Mouse (Mus musculus) hindlimb bud, embryonic 11.5 days (tissue): ENCODE measurements around the gene Atp6v0a1.

ENCODE experiments used
- DNase-seq: peaks from one replicate; pipeline ENCODE4 v3.0.0-alpha.2; 2012; ENCODE audit warnings: low read depth, low spot score; ENCODE audit errors: extremely low spot score

Atp6v0a1 gene

DNA sequence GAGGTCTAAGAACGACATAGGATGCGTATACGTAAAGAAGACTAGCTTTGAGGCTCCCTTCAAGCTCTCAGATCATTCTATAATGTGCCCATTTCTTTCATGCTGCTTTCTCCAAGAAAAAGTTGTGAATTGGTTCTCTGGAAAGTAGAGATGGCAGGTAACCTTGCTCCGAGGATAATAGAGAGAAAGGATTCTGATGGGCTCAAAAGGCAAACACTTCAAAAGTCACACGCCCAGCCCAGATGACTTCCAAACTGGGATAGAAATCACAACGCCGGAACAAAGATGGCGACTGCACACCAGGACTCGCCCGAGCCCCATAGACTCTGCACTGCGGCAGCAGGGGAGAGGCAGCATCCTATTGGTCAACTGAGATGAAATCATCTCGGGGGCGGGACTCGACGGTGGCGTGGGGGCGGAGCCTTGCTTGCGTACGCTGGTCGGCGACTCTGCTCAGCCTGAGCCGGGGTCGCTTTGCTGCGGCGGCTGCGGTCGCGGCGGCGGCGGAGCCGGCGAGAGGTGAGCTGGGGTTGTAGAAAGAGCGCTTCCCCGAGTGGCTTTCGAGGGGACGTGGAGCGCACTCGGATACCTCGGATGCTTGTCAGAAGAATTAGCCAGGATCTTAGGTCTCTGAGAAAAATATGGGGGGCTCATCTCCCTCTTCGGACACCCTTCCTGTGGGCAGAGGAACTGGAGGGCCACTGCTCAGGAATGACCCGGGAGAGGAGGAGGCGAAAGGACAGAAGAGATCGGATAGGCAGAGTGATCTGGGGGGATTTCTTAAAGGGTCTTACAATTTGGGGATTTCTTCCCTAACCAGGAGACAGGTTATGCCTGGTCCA is at the start of gene Atp6v0a1:
TSS of gene Atp6v0a1 (plus strand) at position 407 of the 842 bp plus-strand sequence.
- DNase-seq, result peak; percentile 66

DNA sequence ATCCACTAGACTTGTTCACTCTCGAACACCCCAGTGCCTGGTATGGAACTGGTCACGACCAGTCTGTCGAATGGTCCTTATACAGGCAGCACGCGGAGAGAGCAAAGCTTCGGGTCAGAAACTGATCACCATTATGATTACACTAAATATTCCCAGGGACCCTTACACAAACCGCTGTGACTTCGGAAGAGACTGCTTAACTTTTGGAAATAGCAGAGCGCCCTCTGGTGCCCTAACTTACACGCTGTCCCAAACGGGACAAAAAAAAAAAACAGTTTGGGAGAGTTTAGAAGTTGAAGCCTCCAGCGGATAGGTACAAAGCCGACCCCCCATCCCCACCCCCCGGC is 49.8 kb upstream of the Atp6v0a1 start:
- no peak for DNase-seq

DNA sequence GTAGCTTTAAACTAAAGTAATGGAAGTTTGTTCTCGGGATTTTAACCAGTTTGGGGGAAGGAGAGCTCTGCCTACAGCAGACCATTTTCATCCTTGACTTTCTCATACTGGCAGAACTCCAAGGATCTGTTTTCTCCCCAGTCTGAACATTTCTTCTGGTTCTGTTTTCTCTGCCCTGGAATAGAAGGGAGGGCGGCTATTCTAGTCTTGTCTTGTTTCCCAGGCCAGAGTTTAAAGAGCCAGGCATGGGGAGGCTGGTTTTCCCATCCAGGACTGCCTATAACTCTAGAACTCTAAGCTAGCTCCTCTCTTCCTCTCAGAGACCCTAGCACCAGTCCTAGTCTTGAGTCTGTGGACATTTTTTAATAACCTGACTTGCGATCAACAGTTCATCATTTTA is 49.4 kb upstream of the Atp6v0a1 start:
- no peak for DNase-seq

DNA sequence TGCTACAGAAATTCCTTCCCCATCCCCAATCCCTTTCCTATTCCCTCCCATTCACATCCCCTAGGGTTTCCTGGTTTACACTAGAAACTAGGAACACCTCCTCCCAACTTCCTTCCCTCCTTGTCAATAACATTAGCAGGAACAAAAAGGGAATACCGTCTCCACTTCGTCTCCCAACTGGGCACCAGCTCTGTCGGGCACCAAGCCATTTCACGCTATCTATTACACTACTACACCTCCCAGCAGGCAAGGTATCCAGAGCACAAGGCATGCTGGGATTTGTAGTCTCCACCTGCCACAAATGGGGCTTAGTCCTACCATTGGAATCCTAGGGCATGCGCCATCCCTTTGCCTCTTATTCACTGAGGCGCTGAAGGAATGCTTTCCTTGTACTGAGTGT is 48.7 kb upstream of the Atp6v0a1 start:
- no peak for DNase-seq

DNA sequence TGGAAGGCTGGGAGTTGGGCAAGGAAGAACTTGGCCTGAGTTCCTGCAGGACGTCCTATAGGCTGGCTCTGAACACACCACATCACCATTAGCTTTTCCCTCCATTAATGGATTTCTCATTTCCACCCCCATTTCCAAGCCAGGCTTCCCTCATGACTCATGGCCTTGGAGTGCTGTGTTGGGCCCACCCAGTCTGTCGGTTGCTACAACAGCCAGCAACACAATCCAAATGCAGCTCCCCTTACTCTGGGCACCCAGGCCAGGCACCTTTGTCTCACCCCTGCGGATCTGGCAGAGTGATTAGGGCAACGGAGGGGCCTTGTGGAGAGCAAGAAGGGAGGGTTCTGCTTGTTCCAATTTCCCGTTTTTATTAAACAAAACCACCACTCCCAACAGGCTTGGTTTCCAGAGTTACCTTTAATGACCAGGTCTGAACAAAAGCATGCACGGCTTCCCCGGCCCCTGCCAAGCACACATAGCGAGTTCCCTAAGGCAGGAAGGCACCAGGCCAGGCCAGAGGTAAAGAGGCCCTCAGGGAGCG is 46.8 kb upstream of the Atp6v0a1 start:
- DNase-seq, result no peak

DNA sequence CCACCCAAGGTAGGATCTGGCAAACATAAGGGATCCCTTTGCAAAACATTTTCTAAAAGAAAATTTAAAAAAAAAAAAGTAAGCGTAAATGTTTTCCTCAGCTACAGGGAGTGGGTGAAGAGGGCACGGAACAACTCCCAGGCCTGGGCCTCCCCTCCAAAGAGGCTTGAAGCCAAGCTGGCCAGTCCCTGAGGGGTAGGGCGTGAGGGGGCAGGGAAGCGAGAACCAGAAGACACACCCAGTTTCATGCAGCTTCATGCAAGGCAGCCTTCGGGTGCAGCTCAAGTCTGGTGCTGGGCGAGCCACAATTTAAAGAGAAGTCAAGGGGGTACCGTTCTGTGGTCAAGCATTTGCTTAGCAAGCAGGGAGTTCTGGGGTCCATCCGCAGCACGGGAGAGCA is 45.6 kb upstream of the Atp6v0a1 start:
- DNase-seq, result no peak

DNA sequence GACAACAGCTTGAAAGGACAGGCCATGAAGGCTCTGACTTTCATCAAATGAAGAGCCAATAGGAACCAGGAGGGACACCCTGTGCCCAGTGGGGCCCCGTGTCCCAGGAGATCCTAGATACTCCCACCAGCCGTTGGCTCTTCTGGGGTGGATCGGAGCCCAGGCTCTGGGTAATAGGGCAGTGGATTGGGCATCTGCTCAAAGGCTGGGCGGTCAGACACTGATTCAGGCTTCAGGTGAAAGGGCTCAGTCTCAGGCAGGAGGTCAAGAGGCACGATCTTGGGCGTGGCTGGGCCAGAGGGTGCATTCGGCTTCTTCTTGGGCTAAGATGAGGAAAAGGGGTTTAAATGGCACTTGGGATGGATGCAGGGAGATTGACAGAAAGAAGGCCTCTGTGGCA is 45.1 kb upstream of the Atp6v0a1 start:
- DNase-seq, result no peak

DNA sequence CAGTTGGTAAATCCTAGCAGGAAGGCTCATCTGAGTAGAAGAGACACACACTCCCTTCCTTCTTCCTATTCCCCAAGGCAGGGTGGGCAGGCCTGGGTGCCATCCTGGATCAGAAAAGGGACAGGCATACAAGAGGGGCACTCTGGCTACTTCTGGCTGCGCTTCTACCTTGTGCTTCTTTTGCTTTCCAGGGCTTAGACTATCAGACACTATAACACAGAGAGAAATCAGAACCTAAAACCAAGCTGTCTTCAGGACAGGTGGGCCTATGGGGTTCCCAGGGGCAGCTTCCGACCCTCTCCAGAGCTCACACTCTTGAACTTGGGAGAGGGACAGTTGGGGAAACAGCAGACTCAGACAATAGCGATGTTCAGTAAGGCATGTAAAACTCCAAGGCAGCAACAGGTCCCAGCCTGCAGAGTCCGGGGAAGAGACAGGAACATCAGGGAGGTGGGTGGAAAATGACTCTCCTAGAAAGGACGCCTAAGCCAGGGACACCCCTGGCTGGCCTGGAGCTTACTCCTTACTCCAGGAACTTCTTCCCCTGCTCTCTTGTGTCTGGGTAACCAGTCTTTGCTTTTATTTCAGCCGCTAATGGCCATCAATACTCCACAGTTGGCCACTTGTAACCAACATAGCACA is 44.2 kb upstream of the Atp6v0a1 start:
- DNase-seq, result no peak

DNA sequence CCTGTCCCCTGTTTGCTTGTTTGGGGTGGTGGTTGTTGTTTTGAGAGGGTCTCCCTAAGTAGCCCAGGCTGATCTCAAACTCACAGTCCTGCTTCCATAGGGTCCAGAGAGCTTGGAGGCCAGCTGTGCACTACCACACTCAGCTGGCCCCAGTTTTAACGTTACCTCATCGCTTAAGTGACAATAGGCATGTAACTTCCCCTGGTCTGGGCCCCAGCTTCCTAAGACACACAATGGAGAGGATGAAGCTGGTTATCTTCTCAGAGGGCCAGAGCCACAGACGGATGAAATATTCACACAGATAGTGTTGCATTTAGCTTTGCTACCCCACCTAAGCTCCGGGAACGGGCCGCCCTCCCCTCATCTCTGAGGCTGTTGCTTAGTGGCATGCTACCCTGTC is 43.5 kb upstream of the Atp6v0a1 start:
- DNase-seq, result no peak

DNA sequence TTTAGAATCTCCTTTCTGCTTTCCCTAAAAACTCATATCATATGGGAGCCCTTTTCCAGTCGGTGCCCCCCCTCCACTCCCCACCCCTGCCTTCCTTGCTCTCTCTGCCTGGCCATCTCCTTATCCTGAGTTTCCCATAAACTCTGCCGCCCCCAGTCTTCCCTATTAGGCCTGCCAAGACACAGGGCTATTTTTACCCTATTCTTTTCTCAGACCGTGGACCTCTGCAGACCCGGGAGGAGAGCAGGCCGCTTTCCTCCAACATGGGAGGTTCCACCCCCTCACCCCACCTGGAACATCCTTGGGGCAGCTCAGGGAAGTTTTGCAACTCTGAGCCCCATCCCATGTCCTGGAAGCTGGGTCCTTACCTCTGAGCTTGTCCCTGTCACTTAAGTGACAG is 41.9 kb upstream of the Atp6v0a1 start:
- no peak for DNase-seq

DNA sequence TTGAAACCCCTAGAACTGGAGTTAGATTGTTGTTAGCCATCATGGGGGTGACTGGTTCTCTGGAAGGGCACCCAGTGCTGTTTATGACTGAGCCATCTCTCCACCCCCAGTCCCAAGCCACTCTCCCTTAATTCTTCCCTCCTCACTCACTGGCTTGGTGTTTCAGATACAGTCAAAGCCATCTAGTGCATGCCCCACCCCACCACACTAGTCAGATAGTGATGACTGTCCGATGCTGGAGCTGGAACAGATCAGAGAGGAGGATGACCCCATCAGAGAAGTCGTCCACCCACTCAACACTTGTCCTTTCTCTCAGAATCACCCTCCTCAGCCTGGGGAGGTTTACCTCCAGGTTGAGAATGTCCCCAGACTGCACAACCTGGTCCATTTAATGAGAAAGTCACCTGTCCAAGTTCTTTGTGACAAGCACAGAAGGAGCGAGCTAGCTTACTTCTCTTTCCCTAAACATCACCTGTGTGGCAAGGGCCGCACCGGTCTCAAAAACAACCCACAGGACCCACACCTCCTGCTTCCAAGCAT is 41.3 kb upstream of the Atp6v0a1 start:
- no peak for DNase-seq

DNA sequence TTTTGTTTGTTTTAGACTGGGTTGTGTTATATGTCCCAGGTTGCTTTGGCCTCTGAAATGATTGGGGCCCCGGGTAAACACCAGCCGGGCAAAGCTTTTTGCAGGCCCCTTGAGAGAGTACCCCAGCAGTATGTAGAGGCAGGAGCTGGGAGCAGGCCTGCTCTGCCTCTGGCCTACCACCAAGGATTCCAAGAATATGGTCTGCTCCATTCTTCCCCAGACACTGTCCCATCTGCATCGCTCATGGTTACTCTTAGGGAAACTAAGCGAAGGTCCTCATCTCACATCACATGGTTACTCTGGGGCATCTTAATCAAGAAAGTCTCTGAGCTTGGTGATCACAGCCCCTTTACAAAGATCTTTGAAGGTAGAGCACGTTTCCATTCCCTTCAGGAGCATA is 40.8 kb upstream of the Atp6v0a1 start:
- no peak for DNase-seq

DNA sequence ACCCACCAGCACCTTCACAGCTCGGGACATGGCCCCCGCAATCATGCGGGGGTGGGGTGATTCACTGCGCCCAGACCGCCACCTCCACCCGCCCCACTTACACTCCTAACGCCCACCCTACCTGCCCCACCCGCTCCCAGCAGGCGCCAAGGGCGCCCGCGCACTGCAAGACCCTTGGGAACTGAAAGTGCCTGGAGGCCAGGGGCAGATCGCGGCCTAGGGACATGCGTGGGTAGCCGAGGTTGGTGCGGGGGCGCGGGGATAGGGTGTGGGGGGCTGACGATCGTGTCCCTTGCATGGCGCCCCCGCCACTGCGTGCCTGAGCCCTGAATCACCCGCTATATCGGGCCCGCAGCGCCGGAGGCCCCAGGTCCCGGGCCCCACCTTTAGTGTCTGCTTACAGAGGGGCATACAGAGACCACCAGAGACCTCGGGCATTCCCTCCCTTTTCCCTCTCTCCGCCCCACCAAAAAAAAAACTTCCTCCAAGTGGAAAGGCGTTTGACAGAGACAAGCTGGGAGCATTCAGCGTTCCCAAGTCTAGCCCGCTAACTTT is 40.0 kb upstream of the Atp6v0a1 start:
- no peak for DNase-seq

DNA sequence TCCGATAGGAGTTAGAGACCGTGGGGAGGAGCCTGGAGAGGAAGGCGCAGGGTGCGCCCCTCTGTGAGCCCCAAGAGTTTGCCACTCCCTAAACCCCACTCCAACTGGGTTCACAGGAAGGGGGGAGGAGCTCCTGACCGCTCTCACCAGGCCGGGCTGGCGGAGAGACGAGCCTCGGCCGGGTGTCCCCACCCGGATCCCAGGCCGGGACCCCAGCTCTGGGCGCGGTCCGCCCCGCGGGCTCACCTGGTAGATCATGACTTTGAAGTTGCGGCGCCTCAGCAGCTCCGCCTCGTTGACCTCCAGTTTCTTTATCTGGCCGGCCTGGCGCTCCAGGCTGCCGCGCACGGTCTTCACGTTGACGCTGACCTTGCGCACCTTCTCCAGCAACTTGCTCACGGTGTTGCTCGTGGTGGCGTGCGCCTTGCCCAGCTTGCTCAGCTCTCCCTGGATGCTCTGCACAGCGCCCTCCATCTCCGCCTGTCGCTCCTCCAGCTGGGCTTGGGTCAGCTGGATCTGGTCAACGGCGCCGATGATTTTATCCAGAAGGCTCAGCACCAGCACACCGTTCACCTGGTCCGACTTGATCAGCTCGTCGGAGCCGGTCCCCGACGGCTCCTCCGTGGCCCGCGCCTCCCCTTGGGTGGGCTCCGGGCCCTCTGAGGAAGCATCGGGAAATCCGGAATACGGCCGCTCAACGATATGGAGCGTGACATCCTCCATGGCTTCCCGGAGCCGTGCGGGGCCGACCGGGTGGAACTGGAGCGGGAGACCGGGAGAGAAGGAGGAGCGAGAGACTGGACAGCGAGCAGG is 39.3 kb upstream of the Atp6v0a1 start:
- no peak for DNase-seq

DNA sequence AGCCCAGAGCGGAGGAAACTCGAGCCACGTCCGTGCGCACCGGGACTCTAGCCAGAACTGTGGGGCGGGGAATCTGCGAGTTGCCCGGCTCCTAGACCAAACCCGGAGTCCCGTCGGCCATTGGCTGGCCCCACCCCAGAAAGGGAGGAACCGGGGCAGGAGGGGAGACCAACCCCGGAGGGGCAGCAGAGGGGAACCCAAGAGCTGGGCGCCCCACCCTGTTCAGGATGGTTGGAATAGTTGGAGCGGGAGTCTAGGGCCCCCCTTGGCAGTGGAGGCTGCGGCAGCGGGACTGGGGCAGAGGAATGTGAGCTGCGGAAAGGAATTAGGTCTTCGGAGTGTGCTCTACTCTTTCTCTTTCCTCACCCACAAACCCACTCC is 38.7 kb upstream of the Atp6v0a1 start, which contains the start of gene Cavin1:
TSS of gene Cavin1 (minus strand) at position 331 of the 381 bp plus-strand sequence.
- DNase-seq, result no peak

DNA sequence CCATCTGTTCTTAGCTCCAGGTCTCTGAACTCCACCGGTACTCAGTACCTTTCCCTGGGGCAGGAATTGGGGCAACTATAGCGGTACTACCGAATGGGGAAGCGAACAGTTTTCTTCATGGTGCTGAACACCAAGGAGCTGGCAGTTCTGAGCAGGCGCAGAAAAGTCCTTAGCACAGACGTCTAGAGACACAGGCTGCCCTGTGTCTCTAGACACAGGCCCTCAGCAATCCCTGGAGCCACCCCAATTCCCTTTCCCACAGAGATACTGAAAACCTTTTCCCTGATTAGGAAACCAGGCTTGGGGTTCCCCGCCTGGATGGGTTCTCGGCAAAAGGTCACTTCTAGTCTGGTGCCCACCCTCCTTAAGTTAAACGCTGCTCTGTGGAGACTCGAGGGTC is 37.8 kb upstream of the Atp6v0a1 start:
- no peak for DNase-seq

DNA sequence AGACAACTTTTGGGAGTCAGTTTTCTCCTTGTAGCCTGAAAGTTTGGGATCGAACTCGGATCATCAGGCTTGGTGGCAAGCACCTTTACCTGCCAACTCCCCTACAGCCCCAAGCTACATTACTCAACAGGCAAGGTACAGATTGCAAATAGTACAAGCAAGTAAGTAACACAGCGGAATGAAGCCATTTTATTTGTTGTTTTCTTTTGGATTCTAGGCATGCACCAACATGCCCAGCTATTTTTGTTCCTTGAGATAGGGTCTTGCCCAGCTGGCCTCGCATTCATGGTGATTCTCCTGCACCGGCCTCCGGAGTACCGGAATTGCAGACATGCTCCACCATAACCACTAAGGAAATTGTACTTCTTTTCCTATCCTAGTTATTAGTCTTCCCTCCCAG is 36.0 kb upstream of the Atp6v0a1 start:
- DNase-seq, result no peak

DNA sequence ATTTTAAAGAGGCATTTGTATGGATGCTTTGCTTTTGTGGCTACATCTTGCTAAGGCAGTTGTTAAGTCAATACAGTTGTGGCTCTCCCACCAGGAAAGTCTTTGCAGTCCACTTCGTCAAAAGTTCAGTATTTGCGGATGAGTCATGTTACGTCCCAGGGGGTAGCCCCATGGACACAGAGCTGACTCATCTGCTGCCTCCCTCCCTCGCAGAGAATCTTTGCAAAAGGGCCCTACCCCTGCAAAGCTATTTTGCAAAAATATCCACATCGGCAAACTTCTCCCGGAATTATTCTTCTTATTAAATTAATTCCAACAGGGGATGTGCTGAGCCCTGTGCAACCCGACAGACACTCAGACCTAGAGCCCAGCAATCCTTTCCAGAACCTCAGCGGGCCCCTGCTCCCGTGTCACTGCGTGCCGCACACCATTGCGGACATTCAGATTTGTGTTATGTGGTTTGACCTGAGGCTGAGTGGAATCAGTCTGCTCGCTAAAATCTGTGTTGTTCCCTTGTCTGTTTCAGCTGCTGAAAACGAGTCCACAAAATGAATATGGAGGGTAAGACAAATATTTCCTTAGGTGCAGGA is 34.8 kb upstream of the Atp6v0a1 start:
- DNase-seq, result no peak

DNA sequence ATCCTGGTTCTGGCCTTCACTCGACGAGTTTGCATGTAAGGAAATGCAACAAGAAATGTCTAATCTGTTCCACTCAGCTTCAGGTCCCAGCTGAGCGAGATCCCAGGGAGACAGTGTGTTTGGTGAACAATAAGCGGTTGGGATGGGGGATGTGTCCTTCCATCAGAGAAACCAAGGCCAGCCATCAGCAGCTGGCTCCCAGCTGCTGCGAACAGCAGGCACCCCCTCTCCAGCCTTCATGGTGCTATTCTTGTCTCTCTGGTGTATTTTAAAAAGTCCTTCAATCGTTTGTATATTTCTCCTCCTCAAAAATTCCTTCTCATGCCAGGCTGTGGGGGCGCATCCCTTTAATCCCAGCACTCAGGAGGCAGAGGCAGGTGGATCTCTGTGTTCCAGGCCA is 34.0 kb upstream of the Atp6v0a1 start:
- no peak for DNase-seq

DNA sequence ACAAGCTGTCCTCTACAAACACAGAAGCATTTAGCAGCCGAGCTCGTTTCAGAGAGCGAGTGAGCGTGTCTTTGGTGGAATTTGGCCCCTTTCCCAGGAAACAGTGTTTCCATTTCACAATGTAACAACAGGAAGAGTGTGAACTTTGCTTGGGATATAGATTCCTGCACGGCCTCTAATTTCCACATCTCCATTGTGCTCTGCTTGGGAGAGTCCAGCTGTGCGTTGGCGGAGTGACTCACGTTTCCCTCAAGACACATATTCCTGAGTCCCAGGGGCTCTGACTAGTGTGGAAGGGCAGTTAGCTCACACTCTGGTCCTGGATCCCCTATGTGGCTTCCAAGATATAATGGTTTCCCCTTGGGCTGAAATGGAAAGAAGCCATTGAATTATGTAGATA is 29.4 kb upstream of the Atp6v0a1 start:
- no peak for DNase-seq

DNA sequence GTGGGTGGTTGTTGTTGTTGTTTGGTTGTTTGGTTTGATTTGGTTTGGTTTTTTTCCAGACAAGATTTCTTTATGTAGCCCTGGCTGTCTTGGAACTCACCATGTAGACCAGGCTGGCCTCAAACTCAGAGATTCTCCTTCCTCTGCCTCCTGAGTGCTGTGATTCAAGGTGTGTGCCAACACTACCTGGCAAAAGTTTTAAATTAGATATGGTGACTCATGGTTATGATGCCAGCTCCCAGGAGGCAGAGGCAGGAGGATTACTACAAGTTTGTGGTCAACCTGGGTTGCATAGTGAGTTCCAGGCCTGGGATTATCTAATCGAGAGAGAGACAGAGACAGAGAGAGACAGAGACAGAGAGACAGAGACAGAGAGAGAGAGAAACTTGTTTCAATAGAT is 28.8 kb upstream of the Atp6v0a1 start:
- no peak for DNase-seq
